Mouse (Mus musculus) testis, adult 2 months (tissue): ENCODE measurements around the gene P2ry4.

ENCODE experiments used
- CTCF ChIP-seq: fragments of 200-500 bp; IDR thresholded peaks from 2 replicates; pipeline ENCODE4 v1.5.1; 2012; ENCODE audit warnings: low read depth, mild to moderate bottlenecking, inconsistent platforms, low read length, moderate library complexity; ENCODE audit not compliant: control insufficient read depth, insufficient read depth, insufficient replicate concordance
- POLR2A ChIP-seq: fragments of 200-500 bp; IDR thresholded peaks from 2 replicates; pipeline ENCODE4 v1.6.1; 2012; ENCODE audit warnings: low read depth, mild to moderate bottlenecking, inconsistent platforms, low read length, moderate library complexity; ENCODE audit not compliant: control insufficient read depth

DNA sequence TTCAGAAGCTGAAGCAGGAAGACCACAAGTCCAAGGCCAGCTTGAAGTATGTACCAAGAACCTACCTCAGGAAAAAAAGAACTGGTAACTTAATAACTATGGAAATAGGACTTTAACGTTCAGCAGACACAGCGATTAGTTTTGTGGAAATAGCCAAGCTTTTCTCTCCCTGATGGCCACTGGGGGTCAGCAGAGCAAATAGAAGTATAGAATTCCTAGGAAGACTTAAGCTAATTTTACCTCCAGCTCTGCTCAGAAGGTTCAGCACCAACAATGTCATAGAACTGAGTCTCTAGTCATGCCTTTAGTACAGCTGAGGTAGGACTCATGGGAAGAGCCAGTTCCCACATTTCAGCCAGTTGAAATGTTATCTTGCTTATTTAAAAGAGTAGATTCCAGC, 26.7 kb upstream of the P2ry4 start:
- TF ChIP-seq POLR2A (no peak), CTCF (no peak)
